Mouse (Mus musculus): ENCODE measurements at regions not wholly inside any gene's neighbourhood (a gene's known extent, or its start where the extent isn't known, plus 50 kb on each side); places are given as distances from the start of the nearest gene placed in this dataset.

GRCm38 (mm10) chr16:76545942-76546341, 172.3 kb upstream of the Nrip1 start:
- TF ChIP-seq POLR2A (IDR thresholded peaks at IDR 0.05; ENCODE audit: control insufficient read depth, low read depth, low read length) = no peak
- TF ChIP-seq CTCF (IDR thresholded peaks at IDR 0.05; ENCODE audit: control insufficient read depth, insufficient read depth, insufficient replicate concordance, low read depth, low read length) = no peak
